Mouse (Mus musculus): Measurements from ENCODE around the gene Mgarp.
"Not testable (repeated sequence)": the region's sequence is repeated elsewhere in the genome, so short reads cannot be mapped to it uniquely, and the experiment has no call there.

Gene Mgarp

GRCm38 (mm10) chr3:51396219-51397068 is at the start of gene Mgarp:
TSS of gene Mgarp (minus strand) at chr3:51396738.
- DNase-seq: peak; percentile 24 to 62

GRCm38 (mm10) chr3:51434871-51435595 is 38.5 kb upstream of the Mgarp start:
- DNase-seq: no peak

- not testable (repeated sequence) for DNase-seq
Measured at GRCm38 (mm10) chr3:51434364-51434763, 37.8 kb upstream of the Mgarp start.

- no peak for DNase-seq
Measured at GRCm38 (mm10) chr3:51425394-51425793, 28.9 kb upstream of the Mgarp start.

- DNase-seq: no peak
Measured at GRCm38 (mm10) chr3:51421921-51422320, 25.4 kb upstream of the Mgarp start.

GRCm38 (mm10) chr3:51417966-51418365 is 21.4 kb upstream of the Mgarp start:
- DNase-seq: no peak

GRCm38 (mm10) chr3:51417485-51417884 is 20.9 kb upstream of the Mgarp start:
- DNase-seq: no peak

- no peak for DNase-seq
Measured at GRCm38 (mm10) chr3:51417135-51417458, 20.6 kb upstream of the Mgarp start.

GRCm38 (mm10) chr3:51416364-51417134 is 20.0 kb upstream of the Mgarp start:
- no peak for DNase-seq

GRCm38 (mm10) chr3:51416073-51416363 is 19.5 kb upstream of the Mgarp start:
- no peak for DNase-seq

GRCm38 (mm10) chr3:51415098-51416072 is 18.8 kb upstream of the Mgarp start, which contains the start of gene Naa15:
TSS of gene Naa15 (plus strand) at chr3:51415148.
- DNase-seq: peak; percentile 90 to 92

GRCm38 (mm10) chr3:51413276-51413675 is 16.7 kb upstream of the Mgarp start:
- DNase-seq: no peak

- no peak for DNase-seq
Measured at GRCm38 (mm10) chr3:51412457-51412856, 15.9 kb upstream of the Mgarp start.

GRCm38 (mm10) chr3:51408561-51409183 is 12.1 kb upstream of the Mgarp start, which contains the start of gene Ndufc1:
TSS of gene Ndufc1 (minus strand) at chr3:51408988.
- peak; percentile 90 to 99 for DNase-seq

- DNase-seq: no peak
Measured at GRCm38 (mm10) chr3:51407870-51408560, 11.5 kb upstream of the Mgarp start.

GRCm38 (mm10) chr3:51402628-51403027 is 6.1 kb upstream of the Mgarp start:
- DNase-seq: no peak

- DNase-seq: not testable (repeated sequence)
Measured at GRCm38 (mm10) chr3:51402054-51402453, 5.5 kb upstream of the Mgarp start.

- DNase-seq: no peak
Measured at GRCm38 (mm10) chr3:51400682-51401081, 4.1 kb upstream of the Mgarp start.

GRCm38 (mm10) chr3:51399531-51399930 is 3.0 kb upstream of the Mgarp start:
- no peak for DNase-seq

GRCm38 (mm10) chr3:51398667-51399066 is 2.1 kb upstream of the Mgarp start:
- DNase-seq: no peak

GRCm38 (mm10) chr3:51397700-51398299 is 1.3 kb upstream of the Mgarp start:
- DNase-seq: no peak

Measured in spleen, adult 18-20 months (tissue).